Mouse (Mus musculus): ENCODE measurements at regions not wholly inside any gene's neighbourhood (a gene's known extent, or its start where the extent isn't known, plus 50 kb on each side); places are given as distances from the start of the nearest gene placed in this dataset.
A peak's percentile ranks its signal among the peaks of the same experiment; 100 is the strongest.

GRCm38 (mm10) chr13:53684498-53684897 is 211.6 kb upstream of the Msx2 start:
- H3K27ac ChIP-seq: no peak overlapping the region
- no peak for ATAC-seq (ENCODE audit: low FRiP score)
- no peaks in the 10 kb centered on the region for H3K9me3 ChIP-seq (replicated peaks)
- WGBS: 62% methylated on average over 5 of the region's 5 CpGs
- peaks cover 6% of the 10 kb centered on the region; the same call in 1 of the 2 replicates for H3K4me1 ChIP-seq
- no peak overlapping the region for H3K9ac ChIP-seq
- H3K4me3 ChIP-seq: no peak overlapping the region
- H3K36me3 ChIP-seq: no peaks in the 10 kb centered on the region
- H3K27me3 ChIP-seq: peaks cover 9% of the 10 kb centered on the region; the same call in 1 of the 2 replicates
- H3K4me2 ChIP-seq (replicated peaks): no peak overlapping the region

GRCm38 (mm10) chr13:53677187-53677586 is 204.3 kb upstream of the Msx2 start:
- Histone ChIP-seq H3K4me3 (no peak overlapping the region), H3K4me2 (replicated peaks) (no peak overlapping the region), H3K27me3 (no peaks in the 10 kb centered on the region), H3K4me1 (peaks cover 4% of the 10 kb centered on the region; the same call in 1 of the 2 replicates), H3K36me3 (no peaks in the 10 kb centered on the region), H3K9me3 (replicated peaks) (no peaks in the 10 kb centered on the region), H3K9ac (no peak overlapping the region), H3K27ac (no peak overlapping the region)
- WGBS: 91% methylated on average over 10 of the region's 10 CpGs
- no peak for ATAC-seq (ENCODE audit: low FRiP score)

GRCm38 (mm10) chr13:53670361-53670760 is 197.5 kb upstream of the Msx2 start:
- peaks cover 6% of the 10 kb centered on the region; the same call in 1 of the 2 replicates for H3K4me1 ChIP-seq
- H3K27me3 ChIP-seq: no peaks in the 10 kb centered on the region
- 64% methylated on average over 19 of the region's 19 CpGs for WGBS
- H3K9me3 ChIP-seq (replicated peaks): no peaks in the 10 kb centered on the region
- no peaks in the 10 kb centered on the region for H3K36me3 ChIP-seq
- H3K9ac ChIP-seq: no peak overlapping the region
- H3K27ac ChIP-seq: no peak overlapping the region
- no peak overlapping the region for H3K4me3 ChIP-seq
- H3K4me2 ChIP-seq (replicated peaks): no peak overlapping the region
- no peak for ATAC-seq (ENCODE audit: low FRiP score)

GRCm38 (mm10) chr13:53667518-53667917 is 194.6 kb upstream of the Msx2 start:
- Histone ChIP-seq H3K9ac (no peak overlapping the region), H3K27me3 (no peaks in the 10 kb centered on the region), H3K4me1 (peaks cover 6% of the 10 kb centered on the region; the same call in 1 of the 2 replicates), H3K4me2 (replicated peaks) (no peak overlapping the region), H3K36me3 (no peaks in the 10 kb centered on the region), H3K4me3 (no peak overlapping the region), H3K9me3 (replicated peaks) (no peaks in the 10 kb centered on the region), H3K27ac (no peak overlapping the region)
- 89% methylated on average over 4 of the region's 4 CpGs for WGBS
- ATAC-seq (ENCODE audit: low FRiP score): no peak

GRCm38 (mm10) chr13:53665592-53665991 is 192.7 kb upstream of the Msx2 start:
- WGBS: 98% methylated on average over 2 of the region's 2 CpGs

GRCm38 (mm10) chr13:53664631-53665230 is 191.9 kb upstream of the Msx2 start:
- H3K9me3 ChIP-seq (replicated peaks): no peaks in the 10 kb centered on the region
- WGBS: 94% methylated on average over 7 of the region's 7 CpGs

More at GRCm38 (mm10) chr13:53665592-53665991, 192.7 kb upstream of the Msx2 start:
- H3K4me1 ChIP-seq: peaks cover 5% of the 10 kb centered on the region; the same call in 1 of the 2 replicates
- no peak overlapping the region for H3K9ac ChIP-seq
- H3K9me3 ChIP-seq (replicated peaks): no peaks in the 10 kb centered on the region
- no peak overlapping the region for H3K4me2 ChIP-seq (replicated peaks)
- no peak overlapping the region for H3K27ac ChIP-seq
- no peaks in the 10 kb centered on the region for H3K36me3 ChIP-seq
- no peak overlapping the region for H3K4me3 ChIP-seq
- ATAC-seq (ENCODE audit: low FRiP score): no peak
- H3K27me3 ChIP-seq: no peaks in the 10 kb centered on the region

GRCm38 (mm10) chr13:53652826-53653225 is 180.0 kb upstream of the Msx2 start:
- WGBS: 54% methylated on average over 4 of the region's 4 CpGs
- no peak overlapping the region for H3K27ac ChIP-seq

More at GRCm38 (mm10) chr13:53664631-53665230, 191.9 kb upstream of the Msx2 start:
- Histone ChIP-seq H3K4me1 (no peaks in the 10 kb centered on the region), H3K4me2 (replicated peaks) (no peak overlapping the region), H3K4me3 (no peak overlapping the region), H3K36me3 (no peaks in the 10 kb centered on the region), H3K27me3 (no peaks in the 10 kb centered on the region), H3K27ac (no peak overlapping the region), H3K9ac (no peak overlapping the region)
- no peak for ATAC-seq (ENCODE audit: low FRiP score)

GRCm38 (mm10) chr13:53648353-53648752 is 175.5 kb upstream of the Msx2 start:
- Histone ChIP-seq H3K4me3 (no peak overlapping the region), H3K27ac (no peak overlapping the region), H3K9ac (no peak overlapping the region), H3K27me3 (no peaks in the 10 kb centered on the region), H3K4me2 (replicated peaks) (no peak overlapping the region), H3K36me3 (no peaks in the 10 kb centered on the region), H3K4me1 (no peaks in the 10 kb centered on the region), H3K9me3 (replicated peaks) (no peaks in the 10 kb centered on the region)
- ATAC-seq (ENCODE audit: low FRiP score): no peak
- 94% methylated on average over 15 of the region's 15 CpGs for WGBS

More at GRCm38 (mm10) chr13:53652826-53653225, 180.0 kb upstream of the Msx2 start:
- Histone ChIP-seq H3K4me2 (replicated peaks) (no peak overlapping the region), H3K9me3 (replicated peaks) (no peaks in the 10 kb centered on the region), H3K4me1 (no peaks in the 10 kb centered on the region), H3K27me3 (no peaks in the 10 kb centered on the region), H3K9ac (no peak overlapping the region), H3K4me3 (no peak overlapping the region), H3K36me3 (no peaks in the 10 kb centered on the region)
- ATAC-seq (ENCODE audit: low FRiP score): no peak

GRCm38 (mm10) chr13:53642557-53642956 is 169.7 kb upstream of the Msx2 start:
- no peak overlapping the region for H3K27ac ChIP-seq
- no peak overlapping the region for H3K4me2 ChIP-seq (replicated peaks)
- H3K9ac ChIP-seq: no peak overlapping the region
- H3K36me3 ChIP-seq: no peaks in the 10 kb centered on the region
- 84% methylated on average over 5 of the region's 5 CpGs for WGBS
- no peak overlapping the region for H3K4me3 ChIP-seq
- no peak for ATAC-seq (ENCODE audit: low FRiP score)
- H3K27me3 ChIP-seq: no peaks in the 10 kb centered on the region
- no peaks in the 10 kb centered on the region for H3K4me1 ChIP-seq
- no peaks in the 10 kb centered on the region for H3K9me3 ChIP-seq (replicated peaks)

- Histone ChIP-seq H3K4me3 (no peak overlapping the region), H3K27me3 (no peaks in the 10 kb centered on the region), H3K4me2 (replicated peaks) (no peak overlapping the region), H3K4me1 (no peaks in the 10 kb centered on the region), H3K36me3 (no peaks in the 10 kb centered on the region), H3K27ac (no peak overlapping the region), H3K9me3 (replicated peaks) (no peaks in the 10 kb centered on the region), H3K9ac (no peak overlapping the region)
- no peak for ATAC-seq (ENCODE audit: low FRiP score)
- 83% methylated on average over 5 of the region's 5 CpGs for WGBS
These were observed 166.7 kb upstream of the Msx2 start for GRCm38 (mm10) chr13:53639584-53639983.

- Histone ChIP-seq H3K27ac (no peak overlapping the region), H3K27me3 (no peaks in the 10 kb centered on the region), H3K4me2 (replicated peaks) (no peak overlapping the region), H3K4me3 (no peak overlapping the region), H3K4me1 (no peaks in the 10 kb centered on the region), H3K9me3 (replicated peaks) (no peaks in the 10 kb centered on the region), H3K36me3 (no peaks in the 10 kb centered on the region), H3K9ac (no peak overlapping the region)
- 78% methylated on average over 10 of the region's 10 CpGs for WGBS
- ATAC-seq (ENCODE audit: low FRiP score): no peak
These were observed 166.2 kb upstream of the Msx2 start for GRCm38 (mm10) chr13:53639115-53639514.

- no peak overlapping the region for H3K4me3 ChIP-seq
- WGBS: 74% methylated on average over 5 of the region's 5 CpGs
- H3K4me2 ChIP-seq (replicated peaks): no peak overlapping the region
- no peak overlapping the region for H3K27ac ChIP-seq
- H3K27me3 ChIP-seq: no peaks in the 10 kb centered on the region
- no peaks in the 10 kb centered on the region for H3K9me3 ChIP-seq (replicated peaks)
- no peaks in the 10 kb centered on the region for H3K4me1 ChIP-seq
- no peak for ATAC-seq (ENCODE audit: low FRiP score)
- H3K9ac ChIP-seq: no peak overlapping the region
- no peaks in the 10 kb centered on the region for H3K36me3 ChIP-seq
These were observed 163.1 kb upstream of the Msx2 start for GRCm38 (mm10) chr13:53636011-53636410.

- ATAC-seq (ENCODE audit: low FRiP score): peak; percentile 56
- H3K4me3 ChIP-seq: no peak overlapping the region
- no peaks in the 10 kb centered on the region for H3K4me1 ChIP-seq
- no peak overlapping the region for H3K9ac ChIP-seq
- no peaks in the 10 kb centered on the region for H3K27me3 ChIP-seq
- no peak overlapping the region for H3K27ac ChIP-seq
- H3K4me2 ChIP-seq (replicated peaks): no peak overlapping the region
- WGBS: 69% methylated on average over 9 of the region's 9 CpGs
- no peaks in the 10 kb centered on the region for H3K9me3 ChIP-seq (replicated peaks)
- H3K36me3 ChIP-seq: no peaks in the 10 kb centered on the region
These were observed 161.8 kb upstream of the Msx2 start for GRCm38 (mm10) chr13:53634637-53635203.
